Mouse (Mus musculus) left cerebral cortex, postnatal 10 days (tissue): Measurements from ENCODE around the gene 4930402F06Rik. TPM values are rescaled to one million over a fixed set of nuclear protein-coding genes. Genes with fewer than 3 reads are reported as not detected.
A peak's percentile ranks its signal among the peaks of the same experiment; 100 is the strongest.

Experiments used
- DNase-seq, 2 experiments: peaks; one replicate each; pipeline ENCODE4 v3.0.0; 2021 to 2022; ENCODE audit warnings: low spot score in 2 of 2, mixed read lengths in 1 of 2; ENCODE audit errors: extremely low spot score in 1 of 2
- intact Hi-C: fragments of 180-260 bp; cut with DNase I; formaldehyde crosslinking; loops from one replicate; pipeline ENCODE4 v1.15.1; 2025
- total RNA-seq, 2 experiments: library from RNA; stranded (reverse); gene quantifications; 2 replicates each; pipeline ENCODE4 v1.2.3; 2021

4930402F06Rik gene
- total RNA-seq: not detected

GRCm38 (mm10) chr2:35397096-35397495 is at the start of gene 4930402F06Rik:
Gene 4930402F06Rik, minus strand, starts transcription at chr2:35397175.
- peak; percentile 27 to 50 for DNase-seq
- intact Hi-C loops: loop anchor here (2.0 to 10.0 kb wide), 2 partner anchors 98 to 182 kb away; no protein-coding TSS in a partner anchor

- no peak for DNase-seq
- intact Hi-C loops: no loop called here
Observed at GRCm38 (mm10) chr2:35446300-35446699, 49.3 kb upstream of the 4930402F06Rik start.

- intact Hi-C loops: no loop called here
- no peak for DNase-seq
Observed at GRCm38 (mm10) chr2:35445610-35446009, 48.6 kb upstream of the 4930402F06Rik start.

GRCm38 (mm10) chr2:35444764-35445262 is 47.8 kb upstream of the 4930402F06Rik start:
- intact Hi-C loops: no loop called here
- DNase-seq: no peak

GRCm38 (mm10) chr2:35443981-35444763 is 47.2 kb upstream of the 4930402F06Rik start:
- DNase-seq: peak in 1 of 2 experiments; percentile 44
- intact Hi-C loops: no loop called here

GRCm38 (mm10) chr2:35443325-35443724 is 46.4 kb upstream of the 4930402F06Rik start:
- DNase-seq: no peak
- intact Hi-C loops: no loop called here

GRCm38 (mm10) chr2:35442079-35442478 is 45.1 kb upstream of the 4930402F06Rik start:
- peak in 1 of 2 experiments; percentile 46 for DNase-seq
- intact Hi-C loops: no loop called here

GRCm38 (mm10) chr2:35441419-35441818 is 44.4 kb upstream of the 4930402F06Rik start:
- no peak for DNase-seq
- intact Hi-C loops: no loop called here

GRCm38 (mm10) chr2:35440480-35440879 is 43.5 kb upstream of the 4930402F06Rik start:
- no peak for DNase-seq
- intact Hi-C loops: no loop called here

GRCm38 (mm10) chr2:35437796-35438195 is 40.8 kb upstream of the 4930402F06Rik start:
- DNase-seq: no peak
- intact Hi-C loops: no loop called here

GRCm38 (mm10) chr2:35434576-35435123 is 37.7 kb upstream of the 4930402F06Rik start:
- intact Hi-C loops: no loop called here
- no peak for DNase-seq

- no peak for DNase-seq
- intact Hi-C loops: no loop called here
Observed at GRCm38 (mm10) chr2:35433428-35433827, 36.5 kb upstream of the 4930402F06Rik start.

GRCm38 (mm10) chr2:35432472-35432871 is 35.5 kb upstream of the 4930402F06Rik start:
- intact Hi-C loops: no loop called here
- DNase-seq: no peak

- intact Hi-C loops: no loop called here
- no peak for DNase-seq
Observed at GRCm38 (mm10) chr2:35432011-35432410, 35.0 kb upstream of the 4930402F06Rik start.

- intact Hi-C loops: no loop called here
- no peak for DNase-seq
Observed at GRCm38 (mm10) chr2:35430806-35431205, 33.8 kb upstream of the 4930402F06Rik start.

- no peak for DNase-seq
- intact Hi-C loops: no loop called here
Observed at GRCm38 (mm10) chr2:35428615-35429300, 31.8 kb upstream of the 4930402F06Rik start.

- intact Hi-C loops: no loop called here
Observed at GRCm38 (mm10) chr2:35427559-35427958, 30.6 kb upstream of the 4930402F06Rik start.

GRCm38 (mm10) chr2:35423711-35424339 is 26.9 kb upstream of the 4930402F06Rik start:
- no peak for DNase-seq

More at GRCm38 (mm10) chr2:35427559-35427958, 30.6 kb upstream of the 4930402F06Rik start:
- DNase-seq: no peak

GRCm38 (mm10) chr2:35422384-35422783 is 25.4 kb upstream of the 4930402F06Rik start:
- DNase-seq: no peak
- intact Hi-C loops: no loop called here

More at GRCm38 (mm10) chr2:35423711-35424339, 26.9 kb upstream of the 4930402F06Rik start:
- intact Hi-C loops: no loop called here
